Mouse (Mus musculus) lung, postnatal 25 days (tissue): ENCODE measurements at regions not wholly inside any gene's neighbourhood (a gene's known extent, or its start where the extent isn't known, plus 50 kb on each side); places are given as distances from the start of the nearest gene placed in this dataset.

Experiments
- DNase-seq: peaks from one replicate; pipeline ENCODE4 v3.0.0; 2022; ENCODE audit warnings: low spot score

DNA sequence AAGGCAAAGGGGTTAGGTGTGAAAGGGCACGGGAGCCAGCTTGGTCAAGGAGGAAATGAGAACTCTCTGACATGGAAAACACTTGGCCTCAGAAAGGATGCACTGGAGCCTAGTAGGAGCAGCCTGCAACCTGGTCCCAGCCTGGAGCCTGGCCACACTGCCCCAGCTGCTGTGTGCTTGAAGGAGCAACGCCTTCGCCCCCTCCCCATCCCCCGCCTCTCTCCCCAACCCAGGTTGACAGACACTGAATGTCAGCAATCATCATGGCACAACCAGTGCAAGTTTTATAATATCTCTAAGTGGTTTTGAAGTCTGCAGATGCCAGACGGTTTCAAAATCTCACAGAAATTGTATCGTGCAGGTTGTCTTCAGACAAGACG is 417.6 kb downstream of the Cmpk2 start:
- no peak for DNase-seq

DNA sequence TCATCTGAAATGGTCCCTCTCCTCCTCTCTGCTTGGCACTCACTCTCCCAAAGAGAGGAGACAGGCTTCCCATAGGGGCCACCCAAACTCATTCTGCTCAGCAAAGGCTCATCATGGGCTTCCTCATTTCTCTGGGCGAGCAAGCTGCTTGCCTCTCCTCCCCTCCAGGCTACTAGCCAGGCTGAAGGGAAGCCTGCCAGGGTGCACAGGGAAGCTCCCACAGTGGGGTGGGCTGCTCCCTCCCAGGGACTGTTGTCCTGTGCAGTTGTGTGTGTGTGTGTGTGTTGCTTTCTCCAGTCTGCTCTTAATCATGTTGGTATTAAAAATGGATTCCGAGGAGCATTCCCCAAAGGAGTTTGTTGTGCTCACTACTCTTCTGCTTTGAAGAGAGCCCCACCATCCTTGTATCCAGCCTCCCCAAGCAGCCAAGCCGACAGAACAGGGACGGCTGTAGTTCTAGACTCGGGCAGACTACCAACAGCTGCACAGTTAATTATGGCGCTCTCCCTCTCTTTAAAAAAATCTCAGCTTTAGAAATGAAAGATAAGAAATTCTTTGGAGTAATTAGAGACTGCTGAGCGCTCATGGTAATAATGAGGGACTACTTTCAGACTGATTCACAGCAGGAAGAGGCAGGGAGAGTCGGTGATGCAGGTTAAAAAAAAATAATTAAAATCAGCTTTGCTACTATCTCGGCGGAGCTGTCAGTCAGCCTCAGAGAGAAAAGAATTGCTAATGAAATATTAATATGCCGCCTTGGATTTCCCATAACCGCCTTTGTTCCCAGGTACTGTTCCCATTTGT is 417.0 kb downstream of the Cmpk2 start:
- DNase-seq: no peak

DNA sequence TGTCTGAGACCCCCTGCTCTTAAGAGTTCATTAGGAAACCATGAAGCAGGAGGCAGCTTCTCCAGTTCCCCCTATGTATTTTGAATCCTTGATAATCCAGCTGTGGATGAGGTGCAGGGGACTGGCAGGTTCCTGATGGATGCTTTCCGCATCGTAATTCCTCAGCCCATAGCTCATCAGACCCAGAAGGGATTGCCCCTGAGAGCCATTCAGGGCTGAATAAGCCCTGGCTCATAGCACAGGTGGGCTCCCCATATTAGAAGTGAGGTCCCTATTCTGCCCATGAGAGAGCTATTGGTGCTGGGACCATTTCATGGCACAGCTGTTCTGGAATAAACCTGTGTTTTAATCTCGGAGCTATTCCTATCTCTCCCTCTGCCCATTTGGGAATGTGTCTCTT is 416.1 kb downstream of the Cmpk2 start:
- no peak for DNase-seq

DNA sequence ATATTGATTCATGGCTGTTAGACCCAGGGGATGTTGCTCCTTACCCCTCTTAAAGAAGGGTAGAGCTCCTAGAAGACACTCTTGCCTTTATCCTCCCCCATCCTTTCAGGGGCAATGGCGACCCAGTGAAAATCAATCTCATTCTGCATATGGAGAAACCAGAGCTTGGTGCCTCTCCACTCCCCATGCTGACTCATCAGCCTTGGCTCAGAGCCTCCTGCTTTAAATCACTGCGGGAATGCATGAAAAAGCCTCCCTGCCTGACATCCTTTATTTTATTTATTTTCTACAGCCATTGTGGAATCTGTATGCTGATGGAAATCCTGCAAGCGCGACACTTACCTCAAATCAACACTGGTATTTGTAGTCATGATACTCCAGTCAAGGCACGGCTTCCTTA is 415.2 kb downstream of the Cmpk2 start:
- DNase-seq: no peak

DNA sequence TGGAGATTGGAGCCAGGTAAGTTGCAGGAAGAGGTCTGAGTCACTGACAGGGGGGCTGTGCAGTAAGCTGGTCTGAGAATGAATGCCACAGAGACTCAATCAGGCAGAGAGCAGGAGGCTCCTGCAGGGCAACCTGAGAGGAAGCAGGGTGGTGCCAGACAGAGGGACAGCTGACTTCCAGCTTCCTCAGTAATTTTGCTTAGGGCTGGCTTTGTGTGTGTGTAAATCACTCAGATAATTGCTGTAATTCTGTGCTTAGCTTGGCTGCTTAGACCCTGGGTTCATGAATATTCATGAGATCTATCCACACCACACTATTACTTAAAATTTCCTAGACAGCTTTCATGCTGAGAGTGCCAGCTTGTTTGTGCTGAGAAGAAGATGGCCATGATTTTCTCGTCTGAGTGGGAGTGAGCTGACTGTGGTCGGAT is 408.7 kb downstream of the Cmpk2 start:
- no peak for DNase-seq

DNA sequence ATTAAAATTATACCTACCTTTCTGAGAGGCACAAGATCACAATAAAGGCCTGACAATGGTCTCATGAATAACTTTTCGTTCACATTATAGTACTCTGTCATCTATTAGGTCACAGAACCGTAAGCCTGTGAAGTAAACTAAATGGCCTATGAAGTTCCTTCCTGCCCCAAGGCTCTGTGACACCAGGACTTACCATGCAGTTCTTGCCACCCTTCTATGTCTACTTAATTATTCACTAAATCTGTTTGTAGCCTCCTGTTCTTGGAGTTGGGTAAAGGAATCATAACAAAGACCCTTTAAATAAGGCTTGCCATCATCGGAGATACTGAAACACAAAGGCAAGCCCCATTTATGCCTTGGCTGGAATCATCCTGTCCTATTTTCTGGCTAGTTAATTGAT is 408.3 kb downstream of the Cmpk2 start:
- DNase-seq: no peak

DNA sequence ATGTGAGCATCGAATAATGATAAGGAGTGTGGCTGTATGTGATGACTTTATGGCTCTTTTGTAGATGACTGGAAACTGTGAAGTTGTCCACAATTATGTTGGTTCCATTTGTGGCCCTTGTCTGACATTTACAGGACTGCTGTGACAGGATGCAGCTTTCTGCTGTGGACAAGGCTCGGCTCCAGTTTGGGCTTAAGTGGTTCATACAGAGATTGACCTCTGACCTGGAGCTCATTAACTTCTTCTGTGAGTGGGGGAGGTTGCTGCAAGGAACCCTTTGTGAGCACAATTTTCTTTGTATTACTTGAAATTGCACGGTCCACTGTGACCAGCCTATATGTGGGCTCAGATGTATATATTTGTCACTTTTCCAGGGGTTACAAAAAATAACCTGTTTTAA is 403.5 kb downstream of the Cmpk2 start:
- DNase-seq: no peak

DNA sequence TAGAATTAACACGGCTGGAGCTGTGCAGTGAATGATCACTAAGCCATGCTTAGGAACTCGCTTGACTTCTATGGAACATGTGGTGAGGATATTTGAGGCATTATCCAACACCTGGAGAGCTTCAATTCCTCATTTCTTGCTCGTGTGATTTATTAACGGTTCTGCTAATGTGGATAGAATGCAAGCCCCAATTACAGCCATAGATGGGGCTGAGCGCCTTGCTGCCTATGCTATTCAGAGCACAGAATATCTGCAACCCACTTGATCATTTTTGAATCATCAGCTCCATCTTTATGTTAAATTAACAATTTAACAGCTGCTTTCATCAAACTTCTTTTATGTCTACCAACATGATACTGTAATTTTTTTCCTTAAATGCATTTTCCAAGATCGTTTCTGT is 398.7 kb downstream of the Cmpk2 start:
- DNase-seq: no peak

DNA sequence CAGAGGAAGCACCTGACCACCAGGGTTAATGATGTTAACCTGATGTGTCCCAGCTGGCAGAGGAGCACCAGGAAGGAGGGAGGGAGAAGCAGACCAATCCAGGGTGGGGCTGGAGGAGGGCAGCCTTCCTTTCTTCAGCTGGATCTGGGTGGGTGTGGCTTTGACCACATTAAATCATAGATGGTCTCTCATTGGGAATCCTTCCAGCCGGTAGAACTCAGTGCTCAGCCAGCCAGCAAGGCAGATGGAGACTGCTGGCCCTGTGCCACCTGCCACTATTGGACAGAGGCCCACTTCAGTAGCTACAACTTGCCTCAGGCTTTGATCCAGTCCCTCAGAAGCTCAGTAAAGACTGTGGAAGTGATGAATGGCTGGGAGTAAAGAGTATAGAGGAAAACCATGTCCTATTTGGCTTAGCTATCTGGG is 386.1 kb downstream of the Cmpk2 start:
- no peak for DNase-seq

DNA sequence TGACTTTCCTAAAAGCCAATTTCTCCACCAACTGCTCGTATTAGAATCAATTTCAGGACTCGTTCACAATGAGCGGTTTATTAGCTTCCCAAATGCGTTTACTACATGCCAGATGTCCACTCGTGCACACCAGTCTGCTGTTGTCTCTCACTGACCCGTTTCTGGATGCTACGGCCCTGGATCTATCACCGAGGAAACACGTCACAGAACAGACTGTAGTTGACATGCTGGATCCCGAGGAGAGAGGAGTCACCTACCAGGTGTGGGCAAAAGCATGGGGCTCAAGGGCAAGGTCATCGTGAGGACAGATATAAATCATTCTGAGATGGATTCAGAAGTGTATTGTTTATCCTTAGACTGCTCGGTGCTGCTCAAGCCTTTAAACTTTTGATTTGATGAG is 375.9 kb downstream of the Cmpk2 start:
- no peak for DNase-seq

DNA sequence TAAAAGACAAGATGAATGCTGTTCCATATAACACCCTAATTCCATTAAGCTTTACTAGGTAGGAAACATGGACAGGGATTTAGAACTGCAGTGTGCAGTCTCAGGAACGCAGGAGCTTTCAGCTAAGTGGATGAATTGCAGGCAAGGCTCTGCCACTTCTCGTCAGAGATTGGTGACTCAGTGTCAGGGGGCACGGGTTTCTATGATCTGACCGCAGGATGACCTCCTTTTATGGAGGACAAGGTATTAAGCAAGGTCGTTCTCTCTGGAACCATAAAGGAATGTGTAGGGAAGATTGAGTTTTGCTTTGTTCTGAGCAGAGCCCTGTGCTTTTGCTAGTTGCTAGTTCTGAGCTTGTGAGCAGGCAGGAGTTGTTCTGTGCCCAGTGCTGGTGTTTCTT is 373.7 kb downstream of the Cmpk2 start:
- DNase-seq: no peak

DNA sequence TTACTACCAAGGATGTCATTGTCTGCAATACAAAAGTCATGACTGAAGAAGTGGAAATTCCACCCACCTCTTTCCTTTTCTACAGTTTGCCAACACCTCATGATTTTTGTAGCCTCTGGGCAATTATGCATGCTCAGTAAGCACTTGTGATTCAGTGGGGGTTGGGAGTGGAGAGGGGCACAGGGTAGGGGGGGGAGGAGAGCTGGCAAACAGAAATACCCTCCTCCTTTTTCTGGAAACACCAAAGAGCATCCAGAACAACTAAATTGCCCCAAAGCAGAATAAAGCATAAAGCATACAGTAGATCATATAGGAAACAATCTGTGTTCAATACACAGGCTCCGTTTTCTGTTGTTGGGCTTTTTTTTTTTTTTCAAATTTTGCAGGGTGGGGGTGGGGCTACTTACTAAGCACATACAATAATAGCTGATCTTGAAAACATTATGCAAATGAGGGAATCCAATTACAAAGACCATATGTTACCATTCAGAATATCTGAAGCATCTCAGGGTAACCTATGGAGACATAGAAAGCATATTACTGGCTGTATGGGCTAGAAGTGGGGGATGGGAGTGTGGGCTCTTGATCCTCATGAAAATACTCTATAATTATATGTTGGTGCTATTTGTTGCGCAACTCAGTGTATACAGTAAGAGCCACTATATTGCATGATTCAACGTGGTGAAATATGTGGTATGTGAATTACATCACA is 352.4 kb downstream of the Cmpk2 start:
- no peak for DNase-seq

DNA sequence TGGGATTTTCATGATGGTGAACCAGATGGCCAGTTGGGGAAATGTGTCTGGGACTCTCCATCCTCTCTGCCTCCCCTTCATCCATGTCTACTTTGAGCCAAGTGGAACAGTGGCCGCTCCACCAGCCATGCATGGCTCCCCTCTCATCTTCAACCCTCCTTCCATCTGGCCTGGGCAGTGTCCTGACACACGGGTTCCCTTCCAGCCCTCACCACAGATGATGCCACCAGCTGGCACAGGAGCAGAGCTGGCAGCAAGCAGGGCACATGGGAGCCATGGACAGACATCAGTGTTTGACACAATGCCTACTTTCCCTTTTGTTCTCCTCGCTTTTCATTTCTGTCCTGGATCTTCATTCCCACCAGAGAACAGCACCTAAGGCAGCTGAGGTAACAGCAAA is 348.9 kb downstream of the Cmpk2 start:
- DNase-seq: no peak

DNA sequence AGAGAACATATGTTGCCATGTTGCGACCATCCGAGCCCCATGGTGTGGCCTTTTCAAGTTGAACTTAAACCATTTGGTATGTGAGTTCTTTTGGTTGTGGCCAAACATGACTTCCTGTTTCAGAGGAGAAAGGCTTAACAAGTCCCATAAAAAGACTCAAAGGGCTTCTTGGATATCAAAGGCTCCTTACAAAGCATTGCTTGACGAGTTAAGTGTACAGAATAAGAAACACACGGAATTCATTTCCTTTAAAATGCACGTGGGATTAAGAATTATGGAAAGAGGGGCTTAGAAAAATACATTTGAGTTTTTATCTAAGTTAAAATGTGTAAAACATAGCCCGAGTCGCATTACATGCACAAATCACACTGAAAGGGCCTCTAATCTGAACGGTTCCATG is 346.8 kb downstream of the Cmpk2 start:
- no peak for DNase-seq

DNA sequence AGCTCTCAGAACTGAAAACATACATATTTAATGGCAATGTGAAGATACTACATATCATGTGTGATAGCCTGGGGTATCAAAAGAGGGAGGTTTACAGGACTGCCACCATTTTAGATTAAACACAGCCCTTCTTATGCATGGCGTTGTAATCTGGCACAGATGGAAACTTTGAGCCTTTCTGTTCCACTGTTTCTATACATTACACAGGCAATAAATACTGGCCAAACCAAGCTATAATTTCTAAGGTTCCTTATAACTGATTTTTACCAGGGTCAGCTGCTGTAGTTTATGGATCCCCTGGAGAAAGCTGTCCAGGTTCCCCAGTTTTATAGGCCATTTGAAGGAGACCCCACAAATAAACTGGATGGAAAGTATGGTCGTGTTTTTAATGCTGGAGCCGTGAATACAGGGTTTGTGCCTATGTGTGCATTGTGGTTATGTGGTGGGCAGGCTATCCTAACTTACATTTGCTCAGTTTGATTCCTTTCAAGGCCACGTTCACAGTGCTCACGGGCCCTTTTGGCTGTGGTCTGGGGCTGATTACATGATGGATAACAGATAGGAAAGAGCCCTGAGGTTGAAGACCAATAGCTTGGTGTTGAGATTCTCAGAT is 341.7 kb downstream of the Cmpk2 start:
- no peak for DNase-seq

DNA sequence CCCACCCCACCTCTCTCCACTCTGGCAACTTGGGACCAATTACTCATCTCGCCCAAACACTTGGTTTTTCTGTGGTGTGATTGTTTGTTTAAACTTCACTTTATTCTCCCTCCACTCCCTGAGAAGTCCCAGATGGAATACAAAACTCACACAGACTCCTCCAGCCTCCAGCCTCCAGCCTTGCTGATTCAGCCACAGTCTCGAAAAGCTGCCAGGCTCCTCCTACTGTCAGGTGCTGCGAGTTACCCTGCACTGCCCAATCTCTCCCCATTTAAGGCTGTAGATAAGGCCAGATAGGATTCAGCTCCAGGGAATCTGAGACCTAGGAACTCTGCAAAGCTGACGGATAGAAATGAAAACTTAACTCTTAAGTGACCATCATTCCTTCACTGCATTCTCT is 340.7 kb downstream of the Cmpk2 start:
- no peak for DNase-seq

DNA sequence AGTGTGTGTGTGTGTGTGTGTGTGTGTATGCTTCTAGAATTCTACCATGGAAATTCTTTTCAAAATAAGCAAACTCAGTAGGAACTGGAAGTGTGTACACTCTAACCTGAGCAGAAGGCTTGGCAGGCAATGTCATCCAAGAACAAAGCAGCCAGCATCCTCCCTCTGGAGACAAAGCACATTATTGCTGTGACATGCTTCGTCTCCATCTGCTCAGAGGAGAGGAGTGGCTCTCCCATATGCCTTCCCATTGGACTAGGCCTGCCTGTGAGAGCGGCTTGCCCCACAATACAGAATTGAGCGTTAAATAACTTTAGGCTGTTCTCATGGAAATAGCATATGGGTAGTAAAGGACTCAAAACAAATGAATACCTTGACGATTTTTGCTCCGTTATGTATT is 333.5 kb downstream of the Cmpk2 start:
- no peak for DNase-seq

DNA sequence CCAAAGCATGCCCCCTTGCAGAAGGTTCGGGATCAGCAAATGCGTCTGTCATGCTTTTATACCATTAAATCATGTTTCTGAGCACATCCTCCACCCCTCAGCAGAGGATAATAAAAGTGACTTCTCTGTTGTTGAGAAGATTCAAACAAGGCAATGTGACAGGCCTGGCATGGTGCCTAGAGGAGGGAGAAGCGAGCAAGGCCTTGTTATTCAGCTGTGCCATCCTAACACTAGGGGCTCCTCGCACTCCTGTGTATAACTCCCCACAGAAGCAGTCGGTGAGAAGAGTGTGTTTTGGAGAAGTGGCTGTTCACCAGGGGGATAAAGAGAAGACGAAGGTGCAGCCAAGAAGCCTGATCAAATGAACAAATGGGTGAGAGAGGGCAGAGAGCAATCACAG is 330.3 kb downstream of the Cmpk2 start:
- DNase-seq: no peak

DNA sequence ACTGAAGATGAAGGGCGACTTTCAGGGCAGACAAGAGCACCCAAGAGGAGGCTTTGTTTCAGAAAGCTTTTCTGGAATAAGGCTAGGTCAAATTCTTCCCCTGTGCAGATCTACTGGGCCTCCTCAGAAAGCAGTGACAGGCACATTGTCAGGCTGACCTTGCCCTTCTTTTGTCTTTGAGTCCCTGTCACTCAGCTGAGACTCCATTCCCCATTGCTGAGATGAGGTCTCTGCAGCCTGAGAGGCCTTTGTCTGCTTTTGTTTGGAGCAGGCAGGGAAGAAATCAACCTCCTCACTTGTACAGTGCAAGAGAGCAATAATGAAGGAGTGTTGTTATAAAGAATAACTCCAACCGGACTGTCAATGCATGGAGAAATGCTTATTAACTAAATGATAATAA is 327.4 kb downstream of the Cmpk2 start:
- no peak for DNase-seq

DNA sequence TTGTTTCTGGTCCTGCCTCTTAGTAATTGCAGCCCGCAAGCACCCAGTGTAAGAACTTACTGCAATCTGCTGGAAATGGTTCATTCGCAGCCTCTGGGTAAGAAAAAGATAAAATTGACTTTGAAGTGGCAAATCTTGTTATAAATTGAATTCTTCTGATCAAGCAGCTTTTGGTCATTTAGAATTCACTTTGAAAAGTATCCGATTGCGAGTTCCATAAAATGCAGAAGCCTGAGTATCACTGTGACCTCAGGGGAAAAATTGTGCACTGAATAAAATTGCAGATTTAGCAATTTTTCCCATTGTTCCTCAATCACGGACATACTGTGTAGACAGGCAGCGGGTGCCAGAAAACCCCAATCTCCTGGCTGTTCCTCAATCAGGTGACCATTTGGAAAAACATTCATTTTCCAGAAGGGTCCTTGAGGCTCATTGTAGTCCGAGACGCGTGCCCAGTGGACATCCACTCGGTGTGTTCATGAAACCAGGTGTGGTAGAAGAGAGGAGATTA is 320.4 kb downstream of the Cmpk2 start:
- no peak for DNase-seq

DNA sequence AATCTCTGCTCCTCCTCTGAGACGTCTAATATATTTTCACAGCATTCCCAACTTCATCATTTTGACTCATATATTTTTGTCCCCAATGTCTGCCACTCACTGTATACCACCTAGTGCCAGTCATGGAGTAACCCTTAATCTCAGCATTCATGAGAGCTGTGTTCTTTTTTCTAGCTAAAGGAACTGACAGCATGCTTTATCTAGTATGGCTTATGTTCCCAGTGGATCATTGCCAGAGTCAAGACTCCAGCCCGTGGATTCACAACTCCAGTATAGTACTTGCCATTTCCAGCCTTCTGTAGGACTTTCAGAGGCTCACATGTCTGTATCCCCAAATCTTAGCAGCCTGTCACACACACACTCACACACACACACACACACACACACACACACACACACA is 316.5 kb downstream of the Cmpk2 start:
- DNase-seq: no peak

DNA sequence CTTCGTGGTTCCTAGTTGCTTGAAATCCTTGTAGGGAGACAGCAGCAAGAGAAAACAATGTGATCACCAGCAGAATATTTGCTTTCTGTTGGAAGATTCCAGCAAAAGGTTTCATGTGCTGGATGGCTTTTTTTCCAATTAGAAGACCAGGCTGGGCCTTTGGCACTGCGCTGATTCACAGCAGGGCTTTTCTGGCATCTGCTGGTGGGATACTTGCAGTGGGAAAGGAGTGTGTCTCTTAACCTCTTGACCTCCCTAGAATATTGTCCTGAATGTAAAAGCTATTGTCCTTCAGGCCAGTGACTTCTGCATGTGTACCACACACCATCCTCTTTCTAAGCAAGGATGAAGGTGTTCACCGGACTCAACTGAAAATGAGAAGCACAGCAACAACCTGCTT is 315.4 kb downstream of the Cmpk2 start:
- no peak for DNase-seq

DNA sequence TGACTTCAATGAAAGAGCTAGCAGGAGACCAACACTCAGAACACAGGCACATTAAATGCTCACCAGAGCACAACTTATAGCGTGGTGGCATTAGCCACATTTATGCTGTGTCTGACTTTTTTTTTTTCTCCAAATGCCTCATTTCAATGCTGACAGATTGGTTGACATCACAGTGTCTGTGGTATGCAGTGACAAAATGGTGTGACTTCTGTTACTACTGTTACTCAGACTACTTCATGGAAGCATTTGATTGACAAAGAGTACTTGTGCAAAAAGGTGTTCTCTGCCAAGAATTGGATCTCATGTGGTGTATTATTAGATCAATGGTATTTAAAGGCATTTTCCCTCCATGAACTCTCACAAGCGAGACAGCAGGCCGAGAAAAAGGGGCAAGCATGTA is 314.8 kb downstream of the Cmpk2 start:
- no peak for DNase-seq
